Mouse (Mus musculus) olfactory bulb, adult 2 months (tissue): ENCODE results near the gene Eps8l2. TPM values are rescaled to one million over a fixed set of nuclear protein-coding genes. Genes with fewer than 3 reads are reported as not detected.

Experiments
- H3K27ac ChIP-seq: fragments of 200-500 bp; 2 replicates; pipeline ENCODE4 v1.5.1; 2012; ENCODE audit warnings: low read depth, low read length; ENCODE audit not compliant: insufficient read depth
- H3K4me1 ChIP-seq: fragments of 200-500 bp; 2 replicates; pipeline ENCODE4 v1.6.1; 2012; ENCODE audit warnings: low read length; ENCODE audit not compliant: control insufficient read depth, insufficient read depth
- H3K4me3 ChIP-seq: fragments of 200-500 bp; 2 replicates; pipeline ENCODE4 v1.5.1; 2012; ENCODE audit warnings: mild to moderate bottlenecking, low read depth, low read length, moderate library complexity; ENCODE audit not compliant: insufficient read depth
- CTCF ChIP-seq: fragments of 200-500 bp; IDR thresholded peaks from 2 replicates; pipeline ENCODE4 v1.5.1; 2012; ENCODE audit warnings: low read depth, mild to moderate bottlenecking, low read length, moderate library complexity; ENCODE audit not compliant: insufficient read depth
- POLR2A ChIP-seq: fragments of 200-500 bp; IDR thresholded peaks from 2 replicates; pipeline ENCODE4 v1.6.1; 2012; ENCODE audit warnings: mild to moderate bottlenecking, low read depth, low read length, moderate library complexity; ENCODE audit not compliant: insufficient read depth
- WGBS: fragments of 180-500 bp; shearing (Covaris S2); methylation state at CpG from one replicate; pipeline ENCODE4 v1.1.7; 2018; 5-methylcytosine and 5-hydroxymethylcytosine counted together
- polyA plus RNA-seq: library from polyadenylated mRNA; stranded (reverse); fragments of >200 nt; gene quantifications from 2 replicates; pipeline ENCODE4 v1.2.4, GENCODE M21; 2012; ENCODE audit warnings: low replicate concordance; ENCODE audit not compliant: missing spikeins, insufficient read depth, insufficient read length

Gene Eps8l2
- polyA plus RNA-seq, 1 experiment = not detected

DNA sequence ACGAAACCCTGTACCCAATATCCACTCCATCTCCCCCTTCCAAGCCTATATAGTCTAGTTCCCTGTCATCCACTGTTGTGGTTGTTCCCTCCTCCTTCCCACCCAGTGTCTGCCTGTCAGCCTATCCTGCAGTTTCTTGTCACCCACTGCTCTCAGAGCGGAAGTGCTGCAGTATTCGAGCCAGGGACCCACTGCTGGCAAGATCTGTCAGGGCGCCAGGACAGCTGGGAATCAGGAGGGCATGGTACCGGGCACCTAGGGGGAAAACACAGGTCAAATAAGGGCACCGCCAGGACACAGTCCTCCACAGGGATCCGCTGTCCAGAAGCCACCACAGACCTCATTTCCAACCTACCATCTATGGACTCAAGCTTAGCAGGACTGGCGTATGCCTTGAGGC, 72.0 kb downstream of the Eps8l2 start:
- no peak overlapping the region for H3K27ac ChIP-seq
- TF ChIP-seq CTCF = no peak
- no peak for TF ChIP-seq POLR2A
- no peak overlapping the region for H3K4me3 ChIP-seq
- peaks cover 21% of the 10 kb centered on the region for H3K4me1 ChIP-seq
- WGBS = 61% methylated on average over 8 of the region's 8 CpGs

- Histone ChIP-seq H3K4me1 (peaks cover 21% of the 10 kb centered on the region), H3K4me3 (no peak overlapping the region), H3K27ac (no peak overlapping the region)
- TF ChIP-seq CTCF = no peak
- TF ChIP-seq POLR2A = no peak
- WGBS = 88% methylated on average over 1 of the region's 1 CpGs
Observed at GRCm38 (mm10) chr7:141411667-141412066, 73.0 kb downstream of the Eps8l2 start.

Other genes with a start within 250 kb of the Eps8l2 start
- gene Sigirr, start 238.3 kb upstream of the Eps8l2 start, polyA plus RNA-seq = not detected in 2 replicates
- gene Ano9, start 221.1 kb upstream of the Eps8l2 start, polyA plus RNA-seq = not detected in 2 replicates
- not detected in 2 replicates for gene Ptdss2, start 216.5 kb upstream of the Eps8l2 start, polyA plus RNA-seq
- not detected in 2 replicates for gene Rnh1, start 166.0 kb upstream of the Eps8l2 start, polyA plus RNA-seq
- gene Hras, start 144.9 kb upstream of the Eps8l2 start, polyA plus RNA-seq = not detected in 2 replicates
- gene Lrrc56, start 144.7 kb upstream of the Eps8l2 start, polyA plus RNA-seq = not detected in 2 replicates
- not detected in 2 replicates for gene Lmntd2, start 124.8 kb upstream of the Eps8l2 start, polyA plus RNA-seq
- not detected in 2 replicates for gene Rassf7, start 123.0 kb upstream of the Eps8l2 start, polyA plus RNA-seq
- not detected in 2 replicates for gene Phrf1, start 110.1 kb upstream of the Eps8l2 start, polyA plus RNA-seq
- gene Irf7, start 72.4 kb upstream of the Eps8l2 start, polyA plus RNA-seq = not detected in 2 replicates
- not detected in 2 replicates for gene Cdhr5, start 62.1 kb upstream of the Eps8l2 start, polyA plus RNA-seq
- not detected in 2 replicates for gene Sct, start 59.7 kb upstream of the Eps8l2 start, polyA plus RNA-seq
- gene Drd4, start 46.9 kb upstream of the Eps8l2 start, polyA plus RNA-seq = not detected in 2 replicates
- not detected in 2 replicates for gene Deaf1, start 11.2 kb upstream of the Eps8l2 start, polyA plus RNA-seq
- not detected in 2 replicates for gene Tmem80, start 11.1 kb upstream of the Eps8l2 start, polyA plus RNA-seq
- not detected in 2 replicates for gene Taldo1, start 53.3 kb downstream of the Eps8l2 start, polyA plus RNA-seq
- gene Gatd1, start 75.3 kb downstream of the Eps8l2 start, polyA plus RNA-seq = not detected in 2 replicates
- 518 TPM in 1 of 2 replicates, not detected in the other for gene Cend1, start 90.6 kb downstream of the Eps8l2 start, polyA plus RNA-seq
- gene Slc25a22, start 99.0 kb downstream of the Eps8l2 start, polyA plus RNA-seq = not detected in 2 replicates
- not detected in 2 replicates for gene Pidd1, start 105.1 kb downstream of the Eps8l2 start, polyA plus RNA-seq
- gene Rplp2, start 108.5 kb downstream of the Eps8l2 start, polyA plus RNA-seq = 977 TPM in 1 of 2 replicates, not detected in the other
- gene Pnpla2, start 116.3 kb downstream of the Eps8l2 start, polyA plus RNA-seq = not detected in 2 replicates
- not detected in 2 replicates for gene Cracr2b, start 122.2 kb downstream of the Eps8l2 start, polyA plus RNA-seq
- not detected in 2 replicates for gene Cd151, start 128.5 kb downstream of the Eps8l2 start, polyA plus RNA-seq
- gene Polr2l, start 136.3 kb downstream of the Eps8l2 start, polyA plus RNA-seq = not detected in 2 replicates
- not detected in 2 replicates for gene Tspan4, start 136.4 kb downstream of the Eps8l2 start, polyA plus RNA-seq
- gene Chid1, start 201.0 kb downstream of the Eps8l2 start, polyA plus RNA-seq = not detected in 2 replicates
- gene Ap2a2, start 223.3 kb downstream of the Eps8l2 start, polyA plus RNA-seq = not detected in 2 replicates